Mouse (Mus musculus): ENCODE data around the gene Btrc. TPM values are rescaled to one million over a fixed set of nuclear protein-coding genes. Genes with fewer than 3 reads are reported as not detected.

Gene Btrc
- polyA plus RNA-seq, 1 experiment from 2014 or later: 40.6 TPM

DNA sequence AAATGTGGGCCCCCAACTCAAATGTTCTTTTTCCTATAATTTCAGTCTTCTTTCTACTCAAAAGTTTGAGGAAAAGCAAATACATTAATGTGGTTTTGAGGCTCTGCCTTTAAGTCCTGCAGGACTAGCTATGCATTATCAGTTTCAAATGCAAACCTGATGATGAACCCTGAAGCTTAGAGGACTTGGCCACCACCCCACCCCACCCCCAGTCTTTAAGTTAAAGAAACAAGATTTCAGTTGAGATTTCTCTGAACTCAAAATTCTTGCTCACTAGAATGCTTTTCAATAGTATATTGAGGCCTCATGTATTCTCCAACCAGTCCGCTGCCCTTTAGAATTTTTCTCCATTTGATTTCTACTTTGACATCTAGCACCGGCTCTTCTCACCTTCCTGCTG lies 117.0 kb downstream of the Btrc start:
- Histone ChIP-seq H3K36me3 (no peaks in the 10 kb centered on the region), H3K4me3 (no peak overlapping the region), H3K4me2 (no peak overlapping the region), H3K27ac (no peak overlapping the region), H3K27me3 (no peaks in the 10 kb centered on the region), H3K4me1 (peaks cover 13% of the 10 kb centered on the region), H3K9ac (no peak overlapping the region), H3K9me3 (no peaks in the 10 kb centered on the region)
- WGBS: 85% methylated on average over 2 of the region's 2 CpGs
- no peak for ATAC-seq (ENCODE audit: insufficient number of reproducible peaks, low FRiP score, low TSS enrichment, low read depth)

DNA sequence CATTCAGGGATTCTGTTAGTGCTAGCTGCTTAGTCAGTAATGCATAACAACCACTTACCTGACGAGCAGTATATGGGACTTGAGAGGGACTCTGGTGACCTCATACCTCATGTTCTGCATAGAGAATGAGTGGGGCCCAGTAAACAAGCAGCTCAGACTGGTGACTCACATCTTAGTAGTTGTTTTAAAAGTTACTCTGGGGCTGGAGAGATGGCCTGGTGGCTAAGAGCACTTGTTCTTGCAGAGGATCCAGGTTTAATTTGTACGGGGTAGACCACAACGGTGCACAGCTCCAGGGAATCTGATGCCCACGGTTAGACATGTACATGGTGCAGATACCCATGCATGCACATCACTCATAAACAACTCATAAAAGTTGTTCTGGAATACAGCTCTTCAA lies 117.4 kb downstream of the Btrc start:
- peaks cover 8% of the 10 kb centered on the region for H3K4me1 ChIP-seq
- ATAC-seq (ENCODE audit: insufficient number of reproducible peaks, low FRiP score, low TSS enrichment, low read depth): no peak
- no peak overlapping the region for H3K4me2 ChIP-seq
- H3K27ac ChIP-seq: no peak overlapping the region
- H3K36me3 ChIP-seq: no peaks in the 10 kb centered on the region
- WGBS: 71% methylated on average over 4 of the region's 4 CpGs
- H3K27me3 ChIP-seq: no peaks in the 10 kb centered on the region
- no peak overlapping the region for H3K9ac ChIP-seq
- H3K4me3 ChIP-seq: no peak overlapping the region
- no peaks in the 10 kb centered on the region for H3K9me3 ChIP-seq

DNA sequence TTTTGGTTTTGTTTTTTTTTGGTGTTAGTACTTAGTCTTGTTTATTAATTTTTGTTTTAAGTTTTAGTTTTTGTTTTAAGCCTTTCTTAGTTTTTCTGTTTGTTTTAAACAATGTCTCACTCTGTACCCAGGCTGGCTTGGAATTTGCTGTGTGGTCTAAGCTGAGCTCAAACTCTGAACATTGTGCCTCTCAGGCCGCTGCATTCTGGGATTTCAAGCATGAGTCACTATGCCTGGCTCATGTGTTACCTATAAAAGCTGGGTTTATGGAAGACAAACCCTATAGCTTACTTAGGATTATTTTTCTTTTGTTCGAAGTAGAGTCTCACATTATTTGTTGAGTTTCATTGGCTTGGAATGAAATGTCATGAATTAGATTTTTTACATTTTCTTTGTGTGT lies 119.9 kb downstream of the Btrc start:
- ATAC-seq (ENCODE audit: insufficient number of reproducible peaks, low FRiP score, low TSS enrichment, low read depth): no peak
- H3K27ac ChIP-seq: no peak overlapping the region
- 31% methylated on average over 2 of the region's 2 CpGs for WGBS

DNA sequence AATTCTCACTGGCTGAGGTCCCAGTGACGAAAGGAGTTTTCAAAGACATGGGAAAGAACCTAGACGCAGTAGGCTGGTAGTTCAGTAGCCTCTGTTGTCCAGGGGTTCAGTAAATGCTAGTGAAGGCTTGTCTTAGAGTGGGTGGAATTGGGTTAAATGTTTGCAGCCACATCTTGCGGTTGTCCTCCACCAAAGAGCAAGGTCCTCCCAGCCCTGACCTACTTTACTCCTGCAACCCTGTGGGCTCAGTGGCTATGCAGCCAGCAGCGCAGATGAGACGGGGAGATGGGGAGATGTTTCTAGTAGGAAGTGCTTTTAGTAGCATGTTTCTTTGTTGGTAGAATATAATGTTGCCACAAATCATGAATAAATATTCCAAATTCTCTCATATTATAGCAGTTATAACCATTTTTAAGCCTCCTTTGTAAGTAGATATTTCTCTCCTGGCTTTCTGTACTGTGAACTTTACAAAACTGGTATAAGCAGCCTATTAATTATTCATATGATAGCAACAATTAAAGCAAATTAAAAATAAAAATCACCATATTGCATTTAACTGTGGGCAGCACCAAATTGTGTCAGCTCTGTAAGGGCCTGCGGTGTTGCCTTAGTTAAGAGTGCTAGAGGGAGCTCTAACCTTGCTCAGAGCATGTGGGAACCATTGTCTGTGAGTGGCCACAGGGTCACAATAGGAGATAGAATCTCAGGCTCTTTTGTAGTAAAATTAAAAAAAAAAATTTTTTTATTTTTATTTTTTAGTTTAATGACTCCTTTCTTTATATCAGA lies 122.9 kb downstream of the Btrc start:
- WGBS: 86% methylated on average over 6 of the region's 6 CpGs
- Histone ChIP-seq H3K27me3 (no peaks in the 10 kb centered on the region), H3K4me2 (no peak overlapping the region), H3K9me3 (no peaks in the 10 kb centered on the region), H3K4me3 (no peak overlapping the region), H3K27ac (no peak overlapping the region), H3K36me3 (no peaks in the 10 kb centered on the region), H3K4me1 (no peaks in the 10 kb centered on the region), H3K9ac (no peak overlapping the region)
- ATAC-seq (ENCODE audit: insufficient number of reproducible peaks, low FRiP score, low TSS enrichment, low read depth): no peak

More for the DNA sequence above, 119.9 kb downstream of the Btrc start:
- no peak overlapping the region for H3K4me2 ChIP-seq
- no peak overlapping the region for H3K9ac ChIP-seq
- H3K27me3 ChIP-seq: no peaks in the 10 kb centered on the region
- 0 out of 2 replicates have a peak, but pooled peaks cover 3% of the 10 kb centered on the region for H3K4me1 ChIP-seq
- H3K9me3 ChIP-seq: no peaks in the 10 kb centered on the region
- H3K4me3 ChIP-seq: no peak overlapping the region
- H3K36me3 ChIP-seq: no peaks in the 10 kb centered on the region

DNA sequence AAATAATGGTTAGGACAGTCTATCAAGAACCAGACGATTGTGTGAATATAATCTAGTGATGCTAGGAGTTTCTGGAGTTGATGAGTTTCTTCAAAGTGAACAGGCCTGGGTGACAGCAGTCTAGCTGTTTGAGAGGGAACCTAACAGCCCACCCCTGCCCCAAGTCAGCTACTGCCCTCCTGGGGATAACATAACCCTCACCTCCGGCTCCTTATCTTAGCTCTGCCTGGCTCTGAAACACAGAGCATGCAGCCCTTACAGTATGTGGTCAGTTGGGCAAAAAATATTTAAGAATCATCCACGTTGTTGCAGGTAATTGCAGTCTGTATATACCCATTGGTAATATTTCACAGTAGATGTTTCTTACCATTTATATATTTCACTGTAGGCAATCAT lies 123.5 kb downstream of the Btrc start:
- WGBS: 82% methylated on average over 3 of the region's 3 CpGs
- Histone ChIP-seq H3K27me3 (no peaks in the 10 kb centered on the region), H3K36me3 (no peaks in the 10 kb centered on the region), H3K4me3 (no peak overlapping the region), H3K9me3 (no peaks in the 10 kb centered on the region), H3K4me2 (no peak overlapping the region), H3K9ac (no peak overlapping the region), H3K27ac (no peak overlapping the region), H3K4me1 (no peaks in the 10 kb centered on the region)
- no peak for ATAC-seq (ENCODE audit: insufficient number of reproducible peaks, low FRiP score, low TSS enrichment, low read depth)

DNA sequence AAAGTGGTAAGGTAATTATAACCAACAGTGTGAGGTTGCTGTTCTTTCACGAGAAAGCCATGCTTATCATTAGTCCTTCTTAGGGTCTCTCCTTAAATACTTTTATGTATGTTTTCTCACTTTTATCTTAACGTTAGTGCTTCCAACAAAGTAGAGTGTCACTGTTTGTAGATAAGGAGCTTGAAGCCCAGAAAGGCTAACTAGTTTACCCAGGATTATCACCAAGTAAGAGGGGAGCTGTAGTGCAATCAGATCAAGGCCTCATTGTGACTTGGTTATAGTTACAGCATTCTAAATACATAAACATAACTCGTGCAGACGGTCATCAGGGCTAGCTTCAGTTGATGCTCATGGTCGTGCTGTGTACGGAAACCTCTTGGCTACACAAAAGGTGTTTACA lies 126.4 kb downstream of the Btrc start:
- Histone ChIP-seq H3K27me3 (no peaks in the 10 kb centered on the region), H3K4me2 (no peak overlapping the region), H3K4me3 (no peak overlapping the region), H3K9me3 (no peaks in the 10 kb centered on the region), H3K27ac (no peak overlapping the region), H3K4me1 (no peaks in the 10 kb centered on the region), H3K36me3 (no peaks in the 10 kb centered on the region), H3K9ac (no peak overlapping the region)
- no peak for ATAC-seq (ENCODE audit: insufficient number of reproducible peaks, low FRiP score, low TSS enrichment, low read depth)
- 50% methylated on average over 6 of the region's 6 CpGs for WGBS

DNA sequence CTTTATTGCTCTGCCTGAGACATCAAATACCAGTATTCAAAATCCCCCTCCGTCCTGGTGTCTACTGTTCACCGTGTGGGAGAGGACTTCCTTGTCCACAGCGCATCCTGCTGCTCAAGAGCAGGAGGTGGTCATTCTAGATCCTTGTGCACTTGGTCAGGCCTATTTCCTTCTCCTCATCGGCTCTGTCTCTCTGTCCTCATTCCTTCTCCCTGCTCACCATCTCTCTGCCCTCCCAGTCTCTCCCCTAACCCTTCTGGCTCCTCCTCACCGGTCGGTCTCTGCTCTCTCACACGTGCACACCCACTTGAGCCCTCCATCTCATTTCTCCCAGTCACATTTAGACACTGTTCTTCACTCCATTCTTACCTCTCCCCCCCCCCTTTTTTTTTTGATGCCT lies 127.7 kb downstream of the Btrc start:
- no peak overlapping the region for H3K9ac ChIP-seq
- WGBS: 70% methylated on average over 7 of the region's 7 CpGs
- H3K4me1 ChIP-seq: no peaks in the 10 kb centered on the region
- H3K9me3 ChIP-seq: no peaks in the 10 kb centered on the region
- H3K27me3 ChIP-seq: no peaks in the 10 kb centered on the region
- no peak overlapping the region for H3K4me3 ChIP-seq
- no peaks in the 10 kb centered on the region for H3K36me3 ChIP-seq
- H3K27ac ChIP-seq: no peak overlapping the region
- no peak overlapping the region for H3K4me2 ChIP-seq
- ATAC-seq (ENCODE audit: insufficient number of reproducible peaks, low FRiP score, low TSS enrichment, low read depth): no peak

DNA sequence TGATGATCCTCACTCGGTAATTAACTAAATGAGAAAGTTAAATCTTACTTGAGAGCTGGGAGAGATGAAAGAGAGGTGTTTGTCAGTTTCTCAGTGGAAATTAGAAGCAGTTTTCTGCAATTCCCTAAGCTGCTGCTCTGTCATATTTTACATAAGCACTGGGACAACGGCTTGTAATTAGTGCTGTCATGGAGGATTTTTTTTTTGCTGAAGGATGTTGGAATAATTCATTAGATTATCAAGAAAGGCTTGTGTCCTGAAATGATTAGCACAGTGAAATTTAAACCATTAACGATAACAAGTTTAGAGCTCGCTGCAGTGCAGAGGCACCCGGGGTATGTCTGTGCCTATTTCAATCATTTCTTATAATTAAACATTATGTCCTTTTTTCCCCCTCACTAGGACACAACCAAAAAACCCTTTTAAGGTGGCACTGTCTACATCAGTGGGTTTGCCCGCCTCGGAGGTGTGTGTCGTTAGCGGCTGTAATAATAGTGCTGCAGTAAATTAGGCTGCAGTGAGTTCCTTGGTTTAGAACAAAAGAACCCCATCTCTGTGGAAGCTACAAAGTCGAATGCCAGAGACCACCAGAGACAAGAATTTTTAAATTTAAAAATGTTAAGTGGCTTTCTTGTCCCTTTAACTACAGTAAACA lies 130.7 kb downstream of the Btrc start:
- 44% methylated on average over 10 of the region's 10 CpGs for WGBS

DNA sequence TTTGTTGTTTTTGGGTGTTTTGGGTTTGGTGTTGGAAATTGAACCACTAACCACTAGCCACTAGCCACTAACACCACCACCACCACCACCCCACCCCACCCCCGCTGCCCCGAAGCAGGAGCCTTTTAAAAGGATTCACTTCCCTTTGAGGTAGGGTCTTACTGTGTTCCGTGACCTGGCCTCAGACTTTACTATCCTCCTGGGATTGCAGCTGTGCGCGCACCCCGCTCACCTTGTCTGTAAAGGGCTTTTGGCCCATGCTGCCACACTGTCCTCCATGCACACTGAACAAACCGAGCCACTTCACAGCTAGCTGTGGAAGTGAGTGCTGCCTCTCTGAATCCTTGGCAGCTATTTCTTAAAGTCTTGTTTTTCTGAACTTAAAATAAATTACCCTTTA lies 141.9 kb downstream of the Btrc start:
- no peaks in the 10 kb centered on the region for H3K9me3 ChIP-seq
- no peak for ATAC-seq (ENCODE audit: insufficient number of reproducible peaks, low FRiP score, low TSS enrichment, low read depth)
- H3K4me3 ChIP-seq: no peak overlapping the region
- no peaks in the 10 kb centered on the region for H3K27me3 ChIP-seq
- H3K4me1 ChIP-seq: no peaks in the 10 kb centered on the region
- WGBS: 51% methylated on average over 7 of the region's 7 CpGs
- no peak overlapping the region for H3K4me2 ChIP-seq
- no peak overlapping the region for H3K27ac ChIP-seq
- peaks cover 4% of the 10 kb centered on the region for H3K36me3 ChIP-seq
- H3K9ac ChIP-seq: no peak overlapping the region

More for the DNA sequence above, 130.7 kb downstream of the Btrc start:
- no peak overlapping the region for H3K27ac ChIP-seq
- H3K36me3 ChIP-seq: no peaks in the 10 kb centered on the region
- no peak overlapping the region for H3K9ac ChIP-seq
- no peaks in the 10 kb centered on the region for H3K4me1 ChIP-seq
- ATAC-seq (ENCODE audit: insufficient number of reproducible peaks, low FRiP score, low TSS enrichment, low read depth): no peak
- no peak overlapping the region for H3K4me2 ChIP-seq
- H3K4me3 ChIP-seq: no peak overlapping the region
- H3K27me3 ChIP-seq: no peaks in the 10 kb centered on the region
- no peaks in the 10 kb centered on the region for H3K9me3 ChIP-seq

DNA sequence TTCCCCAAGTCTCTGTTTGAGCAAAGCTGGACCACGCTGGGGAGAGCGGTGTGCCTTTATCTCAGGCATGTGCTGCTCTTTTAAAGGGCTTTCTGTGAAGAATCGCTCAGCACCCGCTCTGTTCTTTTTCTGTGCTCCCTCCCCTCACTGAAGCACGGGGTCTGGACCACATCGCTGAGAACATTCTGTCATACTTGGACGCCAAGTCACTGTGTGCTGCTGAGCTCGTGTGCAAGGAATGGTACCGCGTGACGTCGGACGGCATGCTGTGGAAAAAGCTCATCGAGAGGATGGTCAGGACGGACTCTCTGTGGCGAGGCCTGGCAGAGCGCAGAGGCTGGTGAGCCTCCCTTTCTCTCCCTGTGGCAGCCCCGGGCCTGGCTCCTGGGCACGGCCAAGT lies 144.0 kb downstream of the Btrc start:
- H3K36me3 ChIP-seq: peaks cover 4% of the 10 kb centered on the region
- H3K9me3 ChIP-seq: no peaks in the 10 kb centered on the region
- no peaks in the 10 kb centered on the region for H3K27me3 ChIP-seq
- H3K4me1 ChIP-seq: no peaks in the 10 kb centered on the region
- H3K4me2 ChIP-seq: no peak overlapping the region
- H3K9ac ChIP-seq: no peak overlapping the region
- 78% methylated on average over 19 of the region's 19 CpGs for WGBS
- no peak for ATAC-seq (ENCODE audit: insufficient number of reproducible peaks, low FRiP score, low TSS enrichment, low read depth)
- no peak overlapping the region for H3K27ac ChIP-seq
- no peak overlapping the region for H3K4me3 ChIP-seq

DNA sequence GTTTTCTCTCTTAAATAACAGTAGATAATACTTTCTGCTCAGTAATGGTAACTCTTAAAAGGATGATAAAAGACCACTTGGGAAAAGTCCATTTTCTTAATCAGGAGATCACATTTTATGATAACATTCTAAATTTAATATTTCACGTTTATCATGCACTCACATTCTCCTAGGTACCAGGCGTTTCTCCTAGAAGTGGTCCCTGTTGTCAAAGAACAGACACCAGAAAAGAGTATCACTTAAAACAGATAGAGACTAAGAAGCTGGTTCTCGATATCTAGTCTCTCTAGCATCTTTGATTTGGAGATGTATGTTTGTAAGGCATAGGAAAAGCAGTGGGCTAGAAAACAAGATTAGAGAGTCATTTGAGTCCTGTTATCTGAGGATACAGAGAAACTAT lies 147.1 kb downstream of the Btrc start:
- Histone ChIP-seq H3K27ac (no peak overlapping the region), H3K4me1 (no peaks in the 10 kb centered on the region), H3K4me3 (no peak overlapping the region), H3K4me2 (no peak overlapping the region), H3K9ac (no peak overlapping the region), H3K9me3 (no peaks in the 10 kb centered on the region), H3K27me3 (no peaks in the 10 kb centered on the region), H3K36me3 (peaks cover 25% of the 10 kb centered on the region)
- 84% methylated on average over 3 of the region's 3 CpGs for WGBS
- ATAC-seq (ENCODE audit: insufficient number of reproducible peaks, low FRiP score, low TSS enrichment, low read depth): no peak

DNA sequence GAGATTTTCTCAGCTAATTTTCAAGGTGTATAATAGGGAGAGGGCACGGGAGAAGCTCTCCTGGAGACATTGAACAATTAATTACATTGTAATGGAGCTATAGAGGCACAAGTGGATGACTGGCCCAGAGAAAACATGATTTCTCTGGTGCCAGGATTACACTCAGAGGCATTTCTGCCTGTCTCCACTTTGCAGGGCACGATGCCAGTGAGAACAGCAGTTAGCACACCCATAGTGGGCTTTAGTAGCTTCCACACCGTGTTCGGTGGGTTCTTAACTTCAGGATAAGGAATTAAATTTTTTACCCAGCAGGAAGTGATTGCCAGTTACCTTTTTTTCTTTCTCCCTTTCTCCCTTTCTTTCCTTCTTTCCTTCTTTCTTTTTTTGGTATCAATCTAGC lies 147.9 kb downstream of the Btrc start:
- peaks cover 29% of the 10 kb centered on the region for H3K36me3 ChIP-seq
- H3K4me2 ChIP-seq: no peak overlapping the region
- H3K9me3 ChIP-seq: no peaks in the 10 kb centered on the region
- 81% methylated on average over 4 of the region's 4 CpGs for WGBS
- H3K4me1 ChIP-seq: no peaks in the 10 kb centered on the region
- H3K27me3 ChIP-seq: no peaks in the 10 kb centered on the region
- H3K27ac ChIP-seq: no peak overlapping the region
- no peak for ATAC-seq (ENCODE audit: insufficient number of reproducible peaks, low FRiP score, low TSS enrichment, low read depth)
- H3K4me3 ChIP-seq: no peak overlapping the region
- no peak overlapping the region for H3K9ac ChIP-seq

Measured in limb, embryonic 15.5 days (tissue).